Mouse (Mus musculus): ENCODE data around the gene Smim4. TPM values are rescaled to one million over a fixed set of nuclear protein-coding genes. Genes with fewer than 3 reads are reported as not detected.

Smim4 gene
- 82.9 and 83.3 TPM in 2 replicates for polyA plus RNA-seq (2015; fragmentation: Nextera tagmentation; extraction: Ambion mirVana)

GRCm38 (mm10) chr14:31128826-31129219 lies at the start of gene Smim4:
Gene Smim4 (minus strand): TSS chr14:31128956.

GRCm38 (mm10) chr14:31168425-31168824 lies 39.7 kb upstream of the Smim4 start, which contains the start of gene Stab1:
Gene Stab1 (minus strand): TSS chr14:31168641.

GRCm38 (mm10) chr14:31130236-31131220 lies 1.8 kb upstream of the Smim4 start, which contains the start of gene Nt5dc2:
Gene Nt5dc2 (plus strand): TSS chr14:31131053.

Other genes starting within 250 kb of the Smim4 start
- 238 and 249 TPM in 2 replicates for gene Mustn1, start 249.8 kb downstream of the Smim4 start, polyA plus RNA-seq (2015; fragmentation: Nextera tagmentation; extraction: Ambion mirVana)
- 0.65 and 0.72 TPM in 2 replicates for gene Itih4, start 242.5 kb downstream of the Smim4 start, polyA plus RNA-seq (2015; fragmentation: Nextera tagmentation; extraction: Ambion mirVana)
- 1.4 and 2.1 TPM in 2 replicates for gene Itih3, start 205.2 kb downstream of the Smim4 start, polyA plus RNA-seq (2015; fragmentation: Nextera tagmentation; extraction: Ambion mirVana)
- gene Itih1, start 185.7 kb downstream of the Smim4 start, polyA plus RNA-seq (2015; fragmentation: Nextera tagmentation; extraction: Ambion mirVana) = 0.05 and 0.09 TPM in 2 replicates
- gene Nek4, start 177.6 kb downstream of the Smim4 start, polyA plus RNA-seq (2015; fragmentation: Nextera tagmentation; extraction: Ambion mirVana) = 4.8 and 4.9 TPM in 2 replicates
- 33.0 and 34.6 TPM in 2 replicates for gene Glt8d1, start 127.6 kb downstream of the Smim4 start, polyA plus RNA-seq (2015; fragmentation: Nextera tagmentation; extraction: Ambion mirVana)
- gene Spcs1, start 127.3 kb downstream of the Smim4 start, polyA plus RNA-seq (2015; fragmentation: Nextera tagmentation; extraction: Ambion mirVana) = 380 and 384 TPM in 2 replicates
- gene Pbrm1, start 109.8 kb downstream of the Smim4 start, polyA plus RNA-seq (2015; fragmentation: Nextera tagmentation; extraction: Ambion mirVana) = 59.3 and 60.2 TPM in 2 replicates
- 54.7 and 56.1 TPM in 2 replicates for gene Gnl3, start 109.8 kb downstream of the Smim4 start, polyA plus RNA-seq (2015; fragmentation: Nextera tagmentation; extraction: Ambion mirVana)
- 153 and 175 TPM in 2 replicates for gene Nt5dc2, start 2.1 kb upstream of the Smim4 start, polyA plus RNA-seq (2015; fragmentation: Nextera tagmentation; extraction: Ambion mirVana)
- 31.4 and 46.9 TPM in 2 replicates for gene Stab1, start 39.7 kb upstream of the Smim4 start, polyA plus RNA-seq (2015; fragmentation: Nextera tagmentation; extraction: Ambion mirVana)
- 667 and 776 TPM in 2 replicates for gene Tnnc1, start 79.4 kb upstream of the Smim4 start, polyA plus RNA-seq (2015; fragmentation: Nextera tagmentation; extraction: Ambion mirVana)
- 133 and 143 TPM in 2 replicates for gene Nisch, start 88.0 kb upstream of the Smim4 start, polyA plus RNA-seq (2015; fragmentation: Nextera tagmentation; extraction: Ambion mirVana)
- 0.78 and 1.1 TPM in 2 replicates for gene Sema3g, start 88.9 kb upstream of the Smim4 start, polyA plus RNA-seq (2015; fragmentation: Nextera tagmentation; extraction: Ambion mirVana)
- gene Phf7, start 122.4 kb upstream of the Smim4 start, polyA plus RNA-seq (2015; fragmentation: Nextera tagmentation; extraction: Ambion mirVana) = 14.0 and 14.6 TPM in 2 replicates
- gene Bap1, start 122.5 kb upstream of the Smim4 start, polyA plus RNA-seq (2015; fragmentation: Nextera tagmentation; extraction: Ambion mirVana) = 35.0 and 35.8 TPM in 2 replicates
- gene Dnah1, start 194.9 kb upstream of the Smim4 start, polyA plus RNA-seq (2015; fragmentation: Nextera tagmentation; extraction: Ambion mirVana) = 0.40 and 0.46 TPM in 2 replicates
- 24.5 and 25.0 TPM in 2 replicates for gene Capn7, start 207.7 kb upstream of the Smim4 start, polyA plus RNA-seq (2015; fragmentation: Nextera tagmentation; extraction: Ambion mirVana)